Mouse (Mus musculus) lung, embryonic 15.5 days (tissue): ENCODE data around the gene Pfkfb2. TPM values are rescaled to one million over a fixed set of nuclear protein-coding genes. Genes with fewer than 3 reads are reported as not detected.

Experiments
- ATAC-seq: fragments of 200-750 bp; cut with Nextera tagmentation; 2 replicates; pipeline ENCODE4 v1.8.0; 2017; ENCODE audit warnings: moderate number of reproducible peaks, borderline replicate concordance; ENCODE audit not compliant: low FRiP score, low TSS enrichment; ENCODE audit errors: extremely low read depth
- H3K27ac ChIP-seq: fragments of 300-500 bp; sonication (generic); 2 replicates; pipeline ENCODE4 v1.5.1; 2015; ENCODE audit warnings: moderate library complexity, mild to moderate bottlenecking, inconsistent platforms
- H3K27me3 ChIP-seq: fragments of 300-500 bp; sonication (generic); 2 replicates; pipeline ENCODE4 v1.6.1; 2015; ENCODE audit warnings: inconsistent platforms
- H3K36me3 ChIP-seq: fragments of 300-500 bp; sonication (generic); 2 replicates; pipeline ENCODE4 v1.6.1; 2015; ENCODE audit warnings: inconsistent platforms
- H3K4me1 ChIP-seq: fragments of 300-500 bp; sonication (generic); 2 replicates; pipeline ENCODE4 v1.6.1; 2015; ENCODE audit warnings: inconsistent platforms
- H3K4me2 ChIP-seq: fragments of 300-500 bp; sonication (generic); 2 replicates; pipeline ENCODE4 v1.6.1; 2015; ENCODE audit warnings: inconsistent platforms, mild to moderate bottlenecking, moderate library complexity
- H3K4me3 ChIP-seq: fragments of 300-500 bp; sonication (generic); 2 replicates; pipeline ENCODE4 v1.5.1; 2015; ENCODE audit warnings: mild to moderate bottlenecking, inconsistent platforms
- H3K9ac ChIP-seq: fragments of 300-500 bp; sonication (generic); 2 replicates; pipeline ENCODE4 v1.6.1; 2015; ENCODE audit warnings: inconsistent platforms
- H3K9me3 ChIP-seq: fragments of 300-500 bp; sonication (generic); 2 replicates; pipeline ENCODE4 v1.6.1; 2016; ENCODE audit warnings: inconsistent platforms
- WGBS: fragments of 180-500 bp; shearing (Covaris S2); methylation state at CpG from one replicate; pipeline ENCODE4 v1.1.7; 2015; 5-methylcytosine and 5-hydroxymethylcytosine counted together
- polyA plus RNA-seq: library from polyadenylated mRNA; unstranded; fragments of >200 nt; fragmentation: Nextera tagmentation; extraction: Ambion mirVana; gene quantifications from 2 replicates; pipeline ENCODE4 v1.2.1, GENCODE M21; 2015

Pfkfb2 gene
- polyA plus RNA-seq, 1 experiment from 2014 or later = 9.5 TPM

- 1% methylated on average over 3 of the region's 3 CpGs for WGBS
- H3K4me3 ChIP-seq = peak overlapping the region; percentile 95
- H3K36me3 ChIP-seq = 0 out of 2 replicates have a peak, but pooled peaks cover 5% of the 10 kb centered on the region
- H3K27me3 ChIP-seq = no peaks in the 10 kb centered on the region
- peak overlapping the region; percentile 82 for H3K27ac ChIP-seq
- peak; percentile 27 for ATAC-seq
- no peaks in the 10 kb centered on the region for H3K9me3 ChIP-seq
- H3K4me1 ChIP-seq = peaks cover 16% of the 10 kb centered on the region
- peak overlapping the region; percentile 94 for H3K4me2 ChIP-seq
- peak overlapping the region; percentile 91 for H3K9ac ChIP-seq
Observed at GRCm38 (mm10) chr1:130716218-130716512, 12.9 kb downstream of the Pfkfb2 start.

- H3K4me2 ChIP-seq = peak within 1 kb of the TSS; percentile 94
- H3K36me3 ChIP-seq = 0 out of 2 replicates have a peak, but pooled peaks cover 5% of the 10 kb centered on the region
- H3K4me3 ChIP-seq = peak within 1 kb of the TSS; percentile 95
- H3K9ac ChIP-seq = peak within 1 kb of the TSS; percentile 91
- ATAC-seq = peak; percentile 92
- H3K27ac ChIP-seq = peak within 1 kb of the TSS; percentile 82
- WGBS = under 1% methylated on average over 38 of the region's 38 CpGs
- H3K4me1 ChIP-seq = peaks cover 16% of the 10 kb centered on the region
- no peaks in the 10 kb centered on the region for H3K27me3 ChIP-seq
- no peaks in the 10 kb centered on the region for H3K9me3 ChIP-seq
Observed at GRCm38 (mm10) chr1:130715561-130716217, 13.4 kb downstream of the Pfkfb2 start, which contains the start of gene Gm29427. TSS of gene Gm29427 (minus strand) at chr1:130715799.

- no peak overlapping the region for H3K4me2 ChIP-seq
- no peak overlapping the region for H3K27ac ChIP-seq
- no peaks in the 10 kb centered on the region for H3K9me3 ChIP-seq
- peaks cover 13% of the 10 kb centered on the region for H3K4me1 ChIP-seq
- no peak overlapping the region for H3K9ac ChIP-seq
- no peaks in the 10 kb centered on the region for H3K27me3 ChIP-seq
- no peak overlapping the region for H3K4me3 ChIP-seq
- no peaks in the 10 kb centered on the region for H3K36me3 ChIP-seq
- 78% methylated on average over 4 of the region's 4 CpGs for WGBS
- ATAC-seq = no peak
Observed at GRCm38 (mm10) chr1:130714046-130714445, 15.0 kb downstream of the Pfkfb2 start.

- Histone ChIP-seq H3K4me2 (no peak overlapping the region), H3K36me3 (peaks cover 12% of the 10 kb centered on the region; the same call in 1 of the 2 replicates), H3K9me3 (no peaks in the 10 kb centered on the region), H3K4me3 (no peak overlapping the region), H3K27ac (no peak overlapping the region), H3K9ac (no peak overlapping the region), H3K27me3 (no peaks in the 10 kb centered on the region), H3K4me1 (peaks cover 6% of the 10 kb centered on the region)
- no peak for ATAC-seq
- 86% methylated on average over 22 of the region's 22 CpGs for WGBS
Observed at GRCm38 (mm10) chr1:130710283-130711080, 18.6 kb downstream of the Pfkfb2 start.

GRCm38 (mm10) chr1:130703613-130704012 is 25.4 kb downstream of the Pfkfb2 start:
- Histone ChIP-seq H3K4me3 (no peak overlapping the region), H3K9ac (no peak overlapping the region), H3K27ac (no peak overlapping the region), H3K9me3 (no peaks in the 10 kb centered on the region), H3K4me2 (no peak overlapping the region), H3K36me3 (peaks cover 53% of the 10 kb centered on the region), H3K27me3 (no peaks in the 10 kb centered on the region), H3K4me1 (no peaks in the 10 kb centered on the region)
- no peak for ATAC-seq
- 64% methylated on average over 2 of the region's 2 CpGs for WGBS

- H3K9me3 ChIP-seq = no peaks in the 10 kb centered on the region
Observed at GRCm38 (mm10) chr1:130701976-130702375, 27.1 kb downstream of the Pfkfb2 start.

GRCm38 (mm10) chr1:130699937-130700633 is 29.0 kb downstream of the Pfkfb2 start:
- no peak overlapping the region for H3K4me2 ChIP-seq
- peaks cover 47% of the 10 kb centered on the region for H3K36me3 ChIP-seq
- H3K9me3 ChIP-seq = no peaks in the 10 kb centered on the region
- 91% methylated on average over 10 of the region's 10 CpGs for WGBS
- no peak overlapping the region for H3K27ac ChIP-seq
- ATAC-seq = no peak
- no peaks in the 10 kb centered on the region for H3K4me1 ChIP-seq
- H3K9ac ChIP-seq = no peak overlapping the region
- no peaks in the 10 kb centered on the region for H3K27me3 ChIP-seq
- no peak overlapping the region for H3K4me3 ChIP-seq

More at GRCm38 (mm10) chr1:130701976-130702375, 27.1 kb downstream of the Pfkfb2 start:
- H3K9ac ChIP-seq = no peak overlapping the region
- 93% methylated on average over 11 of the region's 11 CpGs for WGBS
- no peaks in the 10 kb centered on the region for H3K27me3 ChIP-seq
- H3K4me1 ChIP-seq = no peaks in the 10 kb centered on the region
- peaks cover 59% of the 10 kb centered on the region for H3K36me3 ChIP-seq
- ATAC-seq = no peak
- no peak overlapping the region for H3K27ac ChIP-seq
- no peak overlapping the region for H3K4me2 ChIP-seq
- H3K4me3 ChIP-seq = no peak overlapping the region

GRCm38 (mm10) chr1:130698601-130699000 is 30.5 kb downstream of the Pfkfb2 start:
- WGBS = 92% methylated on average over 5 of the region's 5 CpGs

GRCm38 (mm10) chr1:130683905-130684304 is 45.1 kb downstream of the Pfkfb2 start:
- no peak overlapping the region for H3K4me3 ChIP-seq
- no peak for ATAC-seq
- no peak overlapping the region for H3K4me2 ChIP-seq
- H3K27ac ChIP-seq = no peak overlapping the region
- H3K9me3 ChIP-seq = no peaks in the 10 kb centered on the region
- H3K27me3 ChIP-seq = no peaks in the 10 kb centered on the region
- H3K9ac ChIP-seq = no peak overlapping the region
- H3K4me1 ChIP-seq = no peaks in the 10 kb centered on the region
- H3K36me3 ChIP-seq = no peaks in the 10 kb centered on the region
- 42% methylated on average over 1 of the region's 1 CpGs for WGBS

More at GRCm38 (mm10) chr1:130698601-130699000, 30.5 kb downstream of the Pfkfb2 start:
- no peaks in the 10 kb centered on the region for H3K4me1 ChIP-seq
- H3K27ac ChIP-seq = no peak overlapping the region
- ATAC-seq = no peak
- no peaks in the 10 kb centered on the region for H3K27me3 ChIP-seq
- peaks cover 43% of the 10 kb centered on the region for H3K36me3 ChIP-seq
- no peak overlapping the region for H3K9ac ChIP-seq
- no peak overlapping the region for H3K4me3 ChIP-seq
- no peaks in the 10 kb centered on the region for H3K9me3 ChIP-seq
- H3K4me2 ChIP-seq = no peak overlapping the region

- Histone ChIP-seq H3K4me3 (no peak overlapping the region), H3K9ac (no peak overlapping the region), H3K4me1 (no peaks in the 10 kb centered on the region), H3K27me3 (no peaks in the 10 kb centered on the region), H3K27ac (no peak overlapping the region), H3K36me3 (no peaks in the 10 kb centered on the region), H3K9me3 (no peaks in the 10 kb centered on the region), H3K4me2 (no peak overlapping the region)
- ATAC-seq = no peak
- 67% methylated on average over 6 of the region's 6 CpGs for whole genome bisulfite sequencing
Observed at GRCm38 (mm10) chr1:130681656-130682413, 47.2 kb downstream of the Pfkfb2 start.

GRCm38 (mm10) chr1:130681075-130681474 is 48.0 kb downstream of the Pfkfb2 start:
- no peaks in the 10 kb centered on the region for H3K36me3 ChIP-seq
- no peaks in the 10 kb centered on the region for H3K9me3 ChIP-seq
- 56% methylated on average over 2 of the region's 2 CpGs for WGBS
- H3K9ac ChIP-seq = no peak overlapping the region
- ATAC-seq = no peak
- no peak overlapping the region for H3K4me3 ChIP-seq
- no peak overlapping the region for H3K27ac ChIP-seq
- no peaks in the 10 kb centered on the region for H3K4me1 ChIP-seq
- no peaks in the 10 kb centered on the region for H3K27me3 ChIP-seq
- no peak overlapping the region for H3K4me2 ChIP-seq
